In genomic region chr14:105176381-105177168, GRCm38 (mm10) we compare ENCODE assay signal across 8 mouse cellular contexts. TPM values are rescaled to one million over a fixed set of nuclear protein-coding genes. Genes with fewer than 3 reads are reported as not detected.
A peak's percentile ranks its signal among the peaks of the same experiment; 100 is the strongest.
DNase-seq lines count a peak whose midpoint lies in the region; ATAC-seq lines count a peak whose summit lies in the region.

No protein-coding gene starts in this region.

- peak overlapping the region; percentile 99 for H3K9ac ChIP-seq in hindbrain, embryonic 14.5 days
- H3K9ac ChIP-seq in stomach, embryonic 15.5 days: peak overlapping the region; percentile 94

- peak; percentile 82 for DNase-seq in heart, embryonic 10.5 days (ENCODE audit: low spot score)
- no peak for DNase-seq in heart, postnatal 10 days
- DNase-seq in R1 (ENCODE audit: low read depth, low spot score): peak; percentile 35
- no peak for DNase-seq in hindbrain, embryonic 14.5 days (ENCODE audit: low spot score)
- no peak for DNase-seq in limb, embryonic 10.5 days (ENCODE audit: low spot score)
- DNase-seq in mesoderm, embryonic 11.5 days (ENCODE audit: low read depth, low spot score): peak; percentile 32

- no peaks in the 10 kb centered on the region for H3K36me3 ChIP-seq in heart, embryonic 10.5 days
- no peaks in the 10 kb centered on the region for H3K36me3 ChIP-seq in hindbrain, embryonic 14.5 days (replicated peaks; ENCODE audit: control insufficient read depth, insufficient read depth)
- 0 out of 2 replicates have a peak, but pooled peaks cover 5% of the 10 kb centered on the region for H3K36me3 ChIP-seq in limb, embryonic 10.5 days
- H3K36me3 ChIP-seq in stomach, embryonic 15.5 days: no peaks in the 10 kb centered on the region

- peak overlapping the region; percentile 99 for H3K27ac ChIP-seq in heart, embryonic 10.5 days
- H3K27ac ChIP-seq in hindbrain, embryonic 14.5 days: peak overlapping the region; percentile 97
- H3K27ac ChIP-seq in limb, embryonic 10.5 days: peak overlapping the region; percentile 99
- H3K27ac ChIP-seq in stomach, embryonic 15.5 days: peak overlapping the region; percentile 93

- H3K4me3 ChIP-seq in heart, embryonic 10.5 days: peak overlapping the region; percentile 99
- H3K4me3 ChIP-seq in hindbrain, embryonic 14.5 days (replicated peaks; ENCODE audit: low read length): peak overlapping the region; percentile 98
- H3K4me3 ChIP-seq in limb, embryonic 10.5 days: peak overlapping the region; percentile 99
- H3K4me3 ChIP-seq in stomach, embryonic 15.5 days (replicated peaks): peak overlapping the region; percentile 95

- WGBS in heart, embryonic 10.5 days: under 1% methylated on average over 74 of the region's 74 CpGs
- WGBS in hindbrain, embryonic 14.5 days: under 1% methylated on average over 64 of the region's 74 CpGs
- under 1% methylated on average over 71 of the region's 74 CpGs for WGBS in limb, embryonic 10.5 days
- under 1% methylated on average over 71 of the region's 74 CpGs for WGBS in stomach, embryonic 15.5 days

- H3K4me2 ChIP-seq in hindbrain, embryonic 14.5 days (replicated peaks): peak overlapping the region; percentile 80
- H3K4me2 ChIP-seq in stomach, embryonic 15.5 days: peak overlapping the region; percentile 71

- H3K4me1 ChIP-seq in heart, embryonic 10.5 days: peaks cover 21% of the 10 kb centered on the region
- peaks cover 32% of the 10 kb centered on the region for H3K4me1 ChIP-seq in hindbrain, embryonic 14.5 days (replicated peaks; ENCODE audit: control insufficient read depth, insufficient read depth, low read length)
- peaks cover 20% of the 10 kb centered on the region for H3K4me1 ChIP-seq in limb, embryonic 10.5 days
- peaks cover 13% of the 10 kb centered on the region; the same call in 1 of the 2 replicates for H3K4me1 ChIP-seq in stomach, embryonic 15.5 days

- ATAC-seq in erythroblast, adult 5-6 weeks (replicated peaks; ENCODE audit: low FRiP score, poor library complexity, severe bottlenecking): peak; percentile 65
- peak; percentile 80 for ATAC-seq in hindbrain, embryonic 14.5 days (ENCODE audit: low FRiP score)
- ATAC-seq in stomach, embryonic 15.5 days (ENCODE audit: insufficient read depth, low FRiP score, low read depth): peak; percentile 68

- no peaks in the 10 kb centered on the region for H3K9me3 ChIP-seq in heart, embryonic 10.5 days
- H3K9me3 ChIP-seq in hindbrain, embryonic 14.5 days (ENCODE audit: control insufficient read depth, low read length): no peaks in the 10 kb centered on the region
- no peaks in the 10 kb centered on the region for H3K9me3 ChIP-seq in limb, embryonic 10.5 days (replicated peaks)
- no peaks in the 10 kb centered on the region for H3K9me3 ChIP-seq in stomach, embryonic 15.5 days

- H3K27me3 ChIP-seq in heart, embryonic 10.5 days (ENCODE audit: insufficient read depth, poor library complexity, severe bottlenecking): no peaks in the 10 kb centered on the region
- H3K27me3 ChIP-seq in hindbrain, embryonic 14.5 days (ENCODE audit: control insufficient read depth, insufficient read depth, low read length): no peaks in the 10 kb centered on the region
- no peaks in the 10 kb centered on the region for H3K27me3 ChIP-seq in limb, embryonic 10.5 days (ENCODE audit: low read depth, poor library complexity, severe bottlenecking)
- no peaks in the 10 kb centered on the region for H3K27me3 ChIP-seq in stomach, embryonic 15.5 days (replicated peaks)

- intact Hi-C loops in heart, postnatal 10 days (cut with DNase I): loop anchor here (10.0 kb wide), 1 partner anchor 558 kb away; no protein-coding TSS in a partner anchor

RNA-seq across cellular contexts. Expression of gene Rbm26, which starts 0.6 kb away (rescaled TPM):
- 19.4 and 25.0 TPM in 2 replicates for polyA plus RNA-seq in heart, embryonic 10.5 days (2016; fragmentation: Nextera tagmentation; extraction: Ambion mirVana)
- 10 to 100 TPM; 28.8 to 32.2 TPM for total RNA-seq in heart, postnatal 10 days (2021)
- total RNA-seq in erythroblast, adult 5-6 weeks (2015; ENCODE audit: low replicate concordance): 18.4 and 20.2 TPM in 2 replicates
- 25.5 and 26.3 TPM in 2 replicates for total RNA-seq in erythroblast, adult 5-6 weeks (2017; ENCODE audit: low replicate concordance)
- polyA plus RNA-seq in hindbrain, embryonic 14.5 days (2014; fragmentation: Nextera tagmentation; extraction: Ambion mirVana): 34.6 and 40.4 TPM in 2 replicates
- polyA plus RNA-seq in limb, embryonic 10.5 days (2016; fragmentation: Nextera tagmentation; extraction: Ambion mirVana): 30.4 and 36.0 TPM in 2 replicates
- polyA plus RNA-seq in stomach, embryonic 15.5 days (2015; fragmentation: Nextera tagmentation; extraction: Ambion mirVana): 30.8 and 32.8 TPM in 2 replicates

Comparison
In these comparisons a context has a peak if more than half of its experiments do, and no peak if none do; other contexts are left out.
1. DNase-seq: peak in heart, embryonic 10.5 days (single experiment), R1 (single experiment) and mesoderm, embryonic 11.5 days (single experiment); none in heart, postnatal 10 days (0 of 2), hindbrain, embryonic 14.5 days (single experiment) and limb, embryonic 10.5 days (single experiment).
2. Peak in every context shown above with its lines, with median percentiles within 50 percentile points of each other: H3K27ac ChIP-seq, H3K4me3 ChIP-seq and ATAC-seq.